Mouse (Mus musculus) brain, embryonic 14.5 days (tissue): ENCODE data around the gene Gipc2.

ENCODE experiments used
- CTCF ChIP-seq: fragments of 200-500 bp; IDR thresholded peaks from 2 replicates; pipeline ENCODE4 v1.5.1; 2012; ENCODE audit warnings: inconsistent platforms, mild to moderate bottlenecking, moderate library complexity, borderline replicate concordance; ENCODE audit not compliant: insufficient read depth, insufficient read length; ENCODE audit errors: extremely low read depth
- POLR2A ChIP-seq: fragments of 200-500 bp; IDR thresholded peaks from 2 replicates; pipeline ENCODE4 v1.6.1; 2012; ENCODE audit warnings: mild to moderate bottlenecking, inconsistent platforms, borderline replicate concordance; ENCODE audit not compliant: poor library complexity, insufficient read depth, insufficient read length, severe bottlenecking; ENCODE audit errors: extremely low read depth

DNA sequence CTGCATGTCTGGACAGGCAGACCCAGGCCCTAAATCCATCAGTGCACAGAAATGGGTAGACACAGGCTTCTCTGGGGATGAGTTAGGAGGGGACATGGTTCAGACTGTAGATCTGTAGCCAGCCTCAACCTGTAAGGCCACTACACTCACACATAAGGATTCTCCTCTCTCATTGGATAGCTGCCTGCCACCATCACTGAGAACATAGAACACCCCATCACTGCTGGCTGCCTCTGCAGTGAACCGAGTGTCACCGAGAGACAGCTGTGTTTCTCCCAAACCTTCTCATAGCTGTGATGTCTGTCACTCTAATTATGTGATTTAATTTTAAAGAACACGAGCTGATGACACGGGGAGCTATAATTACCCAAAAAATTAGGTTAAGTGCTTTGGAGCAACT lies 54.5 kb downstream of the Gipc2 start:
- no peak for TF ChIP-seq CTCF
- no peak for TF ChIP-seq POLR2A
